Mouse (Mus musculus): ENCODE data around the gene Chpf2.
"Not testable (repeated sequence)": the region's sequence is repeated elsewhere in the genome, so short reads cannot be mapped to it uniquely, and the experiment has no call there.

Gene Chpf2

DNA sequence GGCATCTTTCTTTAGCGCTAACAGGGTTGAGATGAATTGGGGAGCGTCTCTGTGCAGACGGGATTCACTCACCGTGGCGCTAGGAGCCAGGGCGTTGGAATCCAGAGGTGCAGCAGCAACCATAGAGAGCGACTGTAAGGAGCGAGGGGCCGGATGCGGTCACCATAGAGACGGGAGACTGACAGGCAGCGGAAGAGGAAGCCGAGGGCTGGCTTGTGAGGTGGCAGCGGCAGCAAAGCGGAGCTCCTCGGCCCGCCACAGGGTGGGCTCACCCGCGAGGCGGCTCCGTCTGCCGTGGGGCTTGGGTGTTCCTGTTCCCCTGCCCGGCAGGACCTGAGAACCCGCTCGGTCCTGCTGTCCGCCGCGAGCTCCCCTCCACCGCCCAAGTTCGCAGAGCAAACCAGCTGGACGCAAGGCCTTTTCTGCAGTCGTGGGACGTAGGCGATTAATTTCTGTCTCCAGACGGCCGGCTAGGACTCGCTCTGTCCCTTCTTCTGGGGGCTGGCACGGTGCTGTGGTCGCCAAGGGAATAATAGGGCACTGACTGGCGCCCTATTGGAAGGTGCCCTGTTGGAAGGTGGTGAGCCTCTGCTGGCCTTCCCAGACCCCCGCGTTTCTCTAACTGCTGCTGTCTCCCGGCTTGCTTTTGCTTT, at the start of gene Chpf2:
Gene Chpf2, plus strand, starts transcription at position 195 of the 653 bp plus-strand sequence.
- peak; percentile 90 for ATAC-seq (ENCODE audit: low TSS enrichment)

GRCm38 (mm10) chr5:24537618-24538017, 48.9 kb upstream of the Chpf2 start:
- ATAC-seq (ENCODE audit: low TSS enrichment): no peak

DNA sequence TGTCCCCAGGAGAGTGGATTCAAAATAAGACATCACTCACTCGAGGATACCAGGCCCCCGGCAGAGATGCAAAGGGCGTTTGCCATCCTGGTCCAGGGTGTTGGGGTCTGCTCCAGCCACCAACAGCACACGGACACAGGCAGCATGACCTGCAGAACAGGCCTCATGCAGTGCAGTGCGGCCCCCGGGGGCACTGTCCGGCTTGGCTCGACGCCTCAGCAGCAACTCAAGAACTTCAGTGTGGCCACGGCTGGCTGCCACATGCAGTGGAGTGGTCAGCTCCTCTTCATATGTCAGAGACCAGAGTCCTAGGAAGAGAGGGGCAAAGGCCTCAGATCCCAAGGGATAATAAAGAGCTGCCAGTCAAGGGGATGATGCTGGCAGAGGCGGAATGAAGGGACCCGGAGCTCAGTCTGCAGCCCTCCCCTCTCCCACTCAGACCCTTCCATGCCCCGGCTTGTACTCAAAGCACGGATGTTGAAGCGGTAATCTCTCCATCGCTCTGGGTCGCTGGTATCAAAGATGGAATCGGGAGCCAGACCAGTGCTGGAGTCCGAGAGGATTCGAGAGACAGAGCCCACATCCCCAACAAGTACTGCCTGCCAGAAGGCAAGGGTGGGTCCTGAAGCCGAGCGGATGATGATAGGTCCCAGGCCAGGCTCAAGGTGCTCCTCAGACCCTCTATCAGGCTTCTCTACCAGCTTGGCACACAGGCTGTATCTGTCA, 46.8 kb upstream of the Chpf2 start:
- no peak for ATAC-seq (ENCODE audit: low TSS enrichment)

GRCm38 (mm10) chr5:24540387-24541143, 46.0 kb upstream of the Chpf2 start, which contains the start of gene Asb10:
Asb10 (minus strand) TSS chr5:24540978.
- ATAC-seq (ENCODE audit: low TSS enrichment): no peak

GRCm38 (mm10) chr5:24541144-24541569, 45.4 kb upstream of the Chpf2 start:
- ATAC-seq (ENCODE audit: low TSS enrichment): no peak

DNA sequence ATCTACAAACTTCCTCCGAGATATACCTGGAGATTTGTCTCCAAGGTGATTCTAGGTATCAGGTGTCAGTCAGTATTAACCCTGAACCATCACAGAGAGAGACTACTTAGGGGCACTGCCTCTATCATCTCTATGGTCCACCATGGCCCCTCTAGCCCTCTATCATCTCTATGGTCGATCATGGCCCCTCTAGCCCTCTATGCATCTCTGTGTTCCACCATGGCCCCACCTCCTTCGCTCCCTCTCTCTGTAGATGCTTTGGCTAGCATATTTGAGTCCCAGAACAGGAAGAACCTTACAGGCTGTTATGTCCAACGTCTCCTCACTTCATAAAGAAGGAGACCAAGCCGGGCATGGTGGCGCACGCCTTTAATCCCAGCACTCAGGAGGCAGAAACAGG, 43.9 kb upstream of the Chpf2 start:
- no peak for ATAC-seq (ENCODE audit: low TSS enrichment)

- no peak for ATAC-seq (ENCODE audit: low TSS enrichment)
Measured at GRCm38 (mm10) chr5:24550598-24551316, 35.8 kb upstream of the Chpf2 start.

- ATAC-seq (ENCODE audit: low TSS enrichment): no peak
Measured at GRCm38 (mm10) chr5:24551317-24551688, 35.2 kb upstream of the Chpf2 start.

DNA sequence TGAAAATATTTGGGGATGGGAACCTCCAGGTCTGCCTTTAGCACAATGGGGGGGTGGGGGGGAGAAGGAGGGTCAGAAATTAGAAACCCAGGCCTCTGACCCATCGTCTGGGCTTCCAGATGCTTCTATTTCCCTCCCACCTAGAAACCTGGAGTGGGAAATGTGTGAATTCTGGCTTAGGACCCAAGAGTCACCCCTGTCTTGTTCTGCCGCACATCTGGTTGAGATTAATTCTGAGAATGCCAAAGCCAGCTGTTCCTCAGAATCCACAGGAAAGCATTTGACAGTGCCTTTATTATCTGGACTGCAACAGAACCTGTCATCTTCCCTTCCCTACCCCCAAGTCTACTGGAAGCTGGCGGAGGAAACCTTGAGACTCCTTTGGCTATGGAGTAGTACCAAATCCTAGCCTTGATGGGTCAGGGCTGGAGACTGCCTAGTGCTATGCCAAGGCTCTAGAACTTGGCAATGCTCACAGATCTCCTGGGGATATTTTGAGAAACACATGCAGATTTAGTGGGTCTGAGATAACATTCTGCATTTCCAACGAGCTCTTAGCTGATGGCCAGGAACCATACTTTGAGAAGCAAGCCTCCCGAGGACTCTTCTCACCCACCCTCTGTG, 32.8 kb upstream of the Chpf2 start:
- no peak for ATAC-seq (ENCODE audit: low TSS enrichment)

DNA sequence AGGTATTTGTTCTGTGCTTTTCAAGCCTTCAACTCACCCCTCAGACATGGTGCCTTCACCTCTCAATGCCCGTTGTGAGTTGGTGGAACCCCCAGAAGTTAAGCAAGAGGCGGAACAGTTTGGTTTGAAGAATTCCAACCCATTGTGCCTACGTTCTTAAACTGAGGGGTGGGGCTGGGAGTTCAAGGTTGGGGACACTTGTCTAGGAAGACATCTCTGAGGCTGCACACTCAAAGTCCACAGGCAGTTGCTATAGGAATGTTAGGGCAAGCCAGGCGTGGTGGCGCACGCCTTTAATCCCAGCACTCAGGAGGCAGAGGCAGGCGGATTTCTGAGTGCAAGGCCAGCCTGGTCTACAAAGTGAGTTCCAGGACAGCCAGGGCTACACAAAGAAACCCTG, 31.2 kb upstream of the Chpf2 start:
- ATAC-seq (ENCODE audit: low TSS enrichment): not testable (repeated sequence)

DNA sequence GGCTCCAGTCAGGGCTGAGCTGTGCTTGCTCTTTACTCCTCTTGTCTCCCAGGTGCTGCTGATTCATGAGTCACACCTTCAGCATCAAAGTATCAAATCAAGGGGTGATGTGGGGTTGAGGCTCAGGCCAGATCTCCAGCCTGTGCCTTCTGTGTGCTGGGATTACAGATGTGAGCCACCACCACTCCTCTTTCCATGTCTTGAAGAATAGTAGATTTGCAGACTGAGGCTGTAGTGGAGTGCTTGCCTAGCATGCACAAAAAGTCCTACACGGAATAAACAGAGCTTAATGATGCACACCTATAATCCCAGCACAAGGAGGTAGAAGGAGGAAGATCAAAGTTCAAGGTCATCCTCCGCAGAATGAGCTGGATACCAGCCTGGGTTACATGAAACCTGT, 29.8 kb upstream of the Chpf2 start, which contains the start of gene 4931409K22Rik:
Gene 4931409K22Rik, minus strand, starts transcription at position 101 of the 400 bp plus-strand sequence.
- ATAC-seq (ENCODE audit: low TSS enrichment): no peak

DNA sequence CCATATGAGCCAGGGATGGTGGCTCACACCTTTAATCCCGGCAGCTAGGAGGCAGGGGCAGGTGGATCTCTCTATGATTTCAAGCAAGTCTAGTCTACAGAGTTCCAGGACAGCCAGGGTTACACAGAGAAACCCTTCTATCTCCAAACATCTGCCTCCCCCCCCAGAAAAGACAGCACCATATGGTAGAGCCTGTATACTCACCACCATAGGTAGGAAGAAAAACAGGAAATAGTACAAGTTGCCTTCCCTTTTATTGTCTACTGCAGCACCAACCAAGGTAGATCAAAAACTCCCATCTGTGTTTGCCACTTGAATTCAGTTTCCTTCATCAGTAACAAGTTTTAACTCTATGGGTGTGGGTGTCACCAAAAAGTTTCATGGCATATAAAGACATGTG, 10.6 kb upstream of the Chpf2 start:
- no peak for ATAC-seq (ENCODE audit: low TSS enrichment)

DNA sequence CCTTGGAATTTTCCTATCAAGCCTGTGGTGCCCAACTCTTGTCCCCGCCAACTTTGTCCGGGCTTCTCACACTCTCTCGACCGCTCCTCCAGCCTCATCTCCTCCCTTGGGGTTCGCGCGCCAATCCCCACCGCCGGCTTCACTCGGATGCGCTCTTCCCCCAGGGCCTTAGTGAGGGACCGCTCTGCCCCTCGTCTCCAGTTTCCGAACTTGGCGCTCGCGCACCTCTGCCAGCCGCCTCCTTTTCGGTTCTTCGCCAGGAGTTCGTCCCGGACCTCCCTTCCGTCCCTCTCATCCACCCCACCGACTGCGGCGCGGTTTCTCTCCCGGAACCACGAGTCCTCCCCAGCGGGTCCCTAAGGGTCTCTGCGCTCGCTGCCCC, 9.7 kb upstream of the Chpf2 start:
- ATAC-seq (ENCODE audit: low TSS enrichment): peak; percentile 22; the same call in 1 of the 2 replicates

GRCm38 (mm10) chr5:24577183-24577929, 9.2 kb upstream of the Chpf2 start, which contains the start of gene Abcf2:
Abcf2 (minus strand) TSS chr5:24577467.
- ATAC-seq (ENCODE audit: low TSS enrichment): peak; percentile 96

DNA sequence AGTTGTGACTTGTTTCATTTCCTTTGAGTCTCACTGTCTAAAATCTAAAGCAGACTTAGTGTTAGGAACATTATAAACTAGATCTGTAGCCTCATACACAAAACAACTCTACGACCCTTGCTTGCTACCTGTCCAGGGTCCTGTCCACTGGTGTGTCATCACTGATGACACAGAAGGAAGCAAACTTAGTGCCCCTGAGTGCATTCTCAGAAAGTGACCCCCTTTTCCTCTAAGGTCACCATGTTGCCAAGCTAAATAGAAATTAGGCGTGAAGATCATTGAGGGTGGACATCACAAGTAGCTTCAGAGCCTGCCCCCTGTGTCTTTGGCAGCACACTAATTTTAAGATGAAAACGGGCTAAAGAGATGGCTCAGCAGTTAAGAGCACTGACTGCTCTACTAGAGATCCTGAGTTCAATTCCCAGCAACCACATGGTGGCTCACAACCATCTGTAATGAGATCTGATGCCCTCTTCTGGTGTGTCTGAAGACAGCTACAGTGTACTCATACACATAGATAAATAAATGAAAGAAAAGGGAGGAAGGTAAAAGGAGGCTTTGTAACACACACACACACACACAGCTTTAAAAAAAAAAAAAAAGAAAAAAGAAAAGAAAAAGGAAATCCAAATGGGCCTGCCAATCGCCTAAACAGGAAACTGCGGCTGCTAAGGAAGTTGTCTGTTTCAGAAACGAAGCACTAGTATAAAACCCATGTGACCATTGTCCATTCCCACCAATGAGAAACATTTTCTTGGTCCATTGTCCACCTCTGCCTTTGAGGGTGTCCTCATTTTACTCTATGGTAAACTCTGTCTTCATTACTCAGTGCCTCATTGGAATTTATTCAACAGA, 8.2 kb upstream of the Chpf2 start:
- no peak for ATAC-seq (ENCODE audit: low TSS enrichment)

DNA sequence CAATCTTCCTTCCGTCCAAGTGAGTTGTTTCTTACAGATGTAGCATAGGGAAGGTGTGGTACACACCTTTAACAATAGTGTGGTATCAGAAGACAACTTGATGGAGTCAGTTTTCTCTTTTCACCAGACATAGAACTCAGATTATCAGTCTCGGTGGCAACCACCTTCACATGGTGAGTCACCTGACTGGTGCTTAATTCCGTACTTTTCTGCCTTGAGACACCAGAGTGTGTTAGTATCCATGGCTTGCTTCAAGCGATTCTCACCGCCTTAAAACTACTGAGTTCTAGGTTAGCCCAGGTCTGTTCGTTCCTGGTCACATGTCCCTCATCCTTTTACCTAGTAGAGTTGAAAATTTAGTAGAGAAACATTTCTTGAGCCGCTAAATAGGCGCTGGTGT, 435 bp upstream of the Chpf2 start:
- peak; percentile 20 for ATAC-seq (ENCODE audit: low TSS enrichment)

DNA sequence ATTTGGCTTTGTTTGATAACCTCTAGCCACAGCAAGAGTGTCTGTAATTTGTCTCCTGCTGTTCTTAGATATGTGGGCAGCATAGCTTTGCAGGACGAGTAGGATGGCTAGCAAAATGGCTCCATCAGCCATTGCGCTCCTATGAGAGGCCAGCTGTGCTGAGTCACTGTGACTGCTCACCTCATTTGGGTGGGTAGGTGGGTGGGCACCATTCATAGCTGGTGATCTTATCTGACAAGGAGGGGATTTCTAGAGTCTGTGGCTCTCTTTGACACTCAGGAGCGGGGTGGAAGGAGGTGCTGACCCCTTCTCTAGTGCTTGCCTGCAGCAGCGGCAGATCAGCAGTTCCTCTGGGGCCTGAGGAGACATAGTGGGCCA, 648 bp downstream of the Chpf2 start:
- peak; percentile 42 for ATAC-seq (ENCODE audit: low TSS enrichment)

DNA sequence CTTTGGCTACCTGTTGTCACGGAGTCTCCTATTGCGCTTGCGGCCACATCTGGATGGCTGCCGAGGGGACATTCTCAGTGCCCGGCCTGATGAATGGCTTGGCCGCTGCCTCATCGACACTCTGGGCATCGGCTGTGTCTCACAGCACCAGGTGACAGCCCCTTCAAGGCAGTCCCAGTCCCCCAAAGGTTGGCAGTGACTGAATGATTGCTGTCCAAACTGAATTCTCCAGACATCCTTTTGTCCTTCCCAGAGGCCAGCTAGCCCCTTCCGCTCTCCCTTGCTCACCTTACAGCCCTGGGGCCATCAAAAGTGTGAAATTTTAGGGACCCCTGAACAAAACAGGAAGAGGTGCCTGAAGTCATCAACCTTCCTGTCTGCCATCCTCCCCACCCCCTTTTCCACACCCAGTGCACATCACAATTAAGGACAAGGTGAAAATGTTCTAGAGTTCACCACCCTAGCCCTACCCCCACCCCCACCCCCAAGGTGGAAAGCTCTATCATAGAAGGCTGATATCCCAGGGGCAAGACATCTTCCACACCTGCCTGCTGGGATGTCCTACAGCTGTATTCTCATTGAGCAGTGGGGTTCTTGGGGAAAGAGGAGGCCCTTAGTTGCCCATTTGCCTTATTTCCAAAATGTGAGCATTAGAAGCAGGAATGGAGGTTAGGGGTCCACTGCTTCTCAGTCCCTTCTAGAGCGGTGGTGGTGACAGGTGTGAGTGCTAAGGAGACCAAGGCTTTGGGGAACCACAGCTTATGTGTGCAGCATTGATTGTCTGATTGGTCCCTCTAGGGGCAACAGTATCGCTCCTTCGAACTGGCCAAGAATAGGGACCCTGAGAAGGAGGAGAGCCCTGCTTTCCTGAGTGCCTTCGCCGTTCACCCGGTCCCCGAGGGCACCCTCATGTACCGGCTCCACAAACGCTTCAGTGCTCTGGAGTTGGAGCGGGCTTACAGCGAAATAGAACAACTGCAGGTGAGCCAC, 3.3 kb downstream of the Chpf2 start:
- no peak for ATAC-seq (ENCODE audit: low TSS enrichment)

Measured in frontal cortex, adult (tissue).